Mouse (Mus musculus): ENCODE measurements at regions not wholly inside any gene's neighbourhood (a gene's known extent, or its start where the extent isn't known, plus 50 kb on each side); places are given as distances from the start of the nearest gene placed in this dataset.

- peak; percentile 68 for DNase-seq
- intact Hi-C loops (cut with DNase I): loop anchor here (5.0 kb wide), 1 partner anchor 174 kb away; no protein-coding TSS in a partner anchor
Observed at GRCm38 (mm10) chr14:100461141-100462043, 176.9 kb upstream of the Klf12 start.

- intact Hi-C loops (cut with DNase I): loop anchor here (5.0 kb wide), 1 partner anchor 172 kb away; no protein-coding TSS in a partner anchor
Observed at GRCm38 (mm10) chr14:100459601-100460290, 175.3 kb upstream of the Klf12 start.

GRCm38 (mm10) chr14:100458727-100459447 lies 174.4 kb upstream of the Klf12 start:
- intact Hi-C loops (cut with DNase I): no loop called here
- DNase-seq: peak; percentile 97

More at GRCm38 (mm10) chr14:100459601-100460290, 175.3 kb upstream of the Klf12 start:
- DNase-seq: peak; percentile 8

GRCm38 (mm10) chr14:100457870-100458726 lies 173.6 kb upstream of the Klf12 start:
- DNase-seq: peak; percentile 6
- intact Hi-C loops (cut with DNase I): no loop called here

GRCm38 (mm10) chr14:100446130-100446529 lies 161.7 kb upstream of the Klf12 start:
- DNase-seq: no peak

GRCm38 (mm10) chr14:100444848-100445247 lies 160.4 kb upstream of the Klf12 start:
- intact Hi-C loops (cut with DNase I): no loop called here
- DNase-seq: no peak

More at GRCm38 (mm10) chr14:100446130-100446529, 161.7 kb upstream of the Klf12 start:
- intact Hi-C loops (cut with DNase I): no loop called here

GRCm38 (mm10) chr14:100444099-100444498 lies 159.6 kb upstream of the Klf12 start:
- intact Hi-C loops (cut with DNase I): no loop called here
- DNase-seq: no peak

GRCm38 (mm10) chr14:100437552-100437951 lies 153.1 kb upstream of the Klf12 start:
- no peak for DNase-seq
- intact Hi-C loops (cut with DNase I): no loop called here

GRCm38 (mm10) chr14:100429662-100430061 lies 145.2 kb upstream of the Klf12 start:
- intact Hi-C loops (cut with DNase I): no loop called here
- DNase-seq: peak; percentile 29

- no peak for DNase-seq
- intact Hi-C loops (cut with DNase I): no loop called here
Observed at GRCm38 (mm10) chr14:100426399-100426798, 141.9 kb upstream of the Klf12 start.

- peak; percentile 44 for DNase-seq
- intact Hi-C loops (cut with DNase I): no loop called here
Observed at GRCm38 (mm10) chr14:100423790-100424189, 139.3 kb upstream of the Klf12 start.

GRCm38 (mm10) chr14:100421666-100422065 lies 137.2 kb upstream of the Klf12 start:
- intact Hi-C loops (cut with DNase I): no loop called here
- DNase-seq: no peak

- no peak for DNase-seq
- intact Hi-C loops (cut with DNase I): no loop called here
Observed at GRCm38 (mm10) chr14:100415099-100415498, 130.6 kb upstream of the Klf12 start.

- intact Hi-C loops (cut with DNase I): no loop called here
- no peak for DNase-seq
Observed at GRCm38 (mm10) chr14:100412211-100412610, 127.7 kb upstream of the Klf12 start.

- intact Hi-C loops (cut with DNase I): no loop called here
- no peak for DNase-seq
Observed at GRCm38 (mm10) chr14:100397191-100397590, 112.7 kb upstream of the Klf12 start.

GRCm38 (mm10) chr14:100375218-100375983 lies 90.9 kb upstream of the Klf12 start:
- intact Hi-C loops (cut with DNase I): no loop called here
- no peak for DNase-seq

- peak; percentile 51 for DNase-seq
- intact Hi-C loops (cut with DNase I): no loop called here
Observed at GRCm38 (mm10) chr14:100374494-100375217, 90.2 kb upstream of the Klf12 start.

GRCm38 (mm10) chr14:100366234-100366864 lies 81.9 kb upstream of the Klf12 start:
- peak; percentile 74 for DNase-seq
- intact Hi-C loops (cut with DNase I): no loop called here

Measured in left cerebral cortex, postnatal 4 days (tissue).